Mouse (Mus musculus) layer of hippocampus, adult 18-20 months (tissue): ENCODE data around the gene Cd247. TPM values are rescaled to one million over a fixed set of nuclear protein-coding genes. Genes with fewer than 3 reads are reported as not detected.

Source experiments
- DNase-seq, 2 experiments: peaks; one replicate each; pipeline ENCODE4 v3.0.0; 2022; ENCODE audit warnings: low spot score in 2 of 2
- total RNA-seq, 2 experiments: library from RNA; stranded (reverse); gene quantifications; 2 replicates each; pipeline ENCODE4 v1.2.3; 2021

Gene Cd247
- total RNA-seq, 2 experiments from 2014 or later: not detected

DNA sequence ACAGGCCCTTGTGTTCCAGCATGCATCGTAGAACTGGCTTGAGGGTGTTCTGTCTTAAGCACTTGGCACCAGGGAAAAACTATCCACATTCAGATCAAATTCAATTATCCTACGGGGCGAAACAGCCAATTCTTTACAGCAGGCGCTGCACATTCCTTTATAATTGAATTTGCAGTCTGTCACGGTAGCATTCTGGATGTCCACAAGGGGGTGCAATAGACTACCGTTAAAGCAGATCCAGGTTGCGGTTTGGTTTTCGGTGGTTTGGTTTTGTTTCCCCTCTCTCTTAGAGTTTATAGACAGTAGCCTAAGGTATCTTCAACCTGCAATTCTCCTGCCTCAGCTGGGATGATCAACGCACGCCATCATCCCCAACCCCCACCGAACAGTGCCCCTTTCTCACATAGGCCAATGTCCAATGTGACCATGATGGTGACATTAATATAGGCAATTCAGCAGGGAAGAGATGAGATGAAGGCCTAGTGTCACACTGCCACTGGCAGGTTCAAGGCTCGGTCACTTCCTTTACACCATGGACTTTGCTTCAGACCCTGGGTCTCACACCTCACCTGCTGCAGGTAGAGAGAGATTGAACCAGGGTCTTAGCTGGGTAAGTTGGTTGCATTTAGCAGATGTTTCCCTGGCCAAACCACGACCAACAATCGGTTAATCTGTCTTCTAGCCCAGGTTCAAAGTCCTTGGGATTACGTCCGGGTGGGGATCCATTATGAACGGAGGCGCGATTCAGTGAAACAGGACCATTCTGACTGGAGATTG, 12.8 kb upstream of the Cd247 start:
- DNase-seq: peak in 1 of 2 experiments; percentile 71

DNA sequence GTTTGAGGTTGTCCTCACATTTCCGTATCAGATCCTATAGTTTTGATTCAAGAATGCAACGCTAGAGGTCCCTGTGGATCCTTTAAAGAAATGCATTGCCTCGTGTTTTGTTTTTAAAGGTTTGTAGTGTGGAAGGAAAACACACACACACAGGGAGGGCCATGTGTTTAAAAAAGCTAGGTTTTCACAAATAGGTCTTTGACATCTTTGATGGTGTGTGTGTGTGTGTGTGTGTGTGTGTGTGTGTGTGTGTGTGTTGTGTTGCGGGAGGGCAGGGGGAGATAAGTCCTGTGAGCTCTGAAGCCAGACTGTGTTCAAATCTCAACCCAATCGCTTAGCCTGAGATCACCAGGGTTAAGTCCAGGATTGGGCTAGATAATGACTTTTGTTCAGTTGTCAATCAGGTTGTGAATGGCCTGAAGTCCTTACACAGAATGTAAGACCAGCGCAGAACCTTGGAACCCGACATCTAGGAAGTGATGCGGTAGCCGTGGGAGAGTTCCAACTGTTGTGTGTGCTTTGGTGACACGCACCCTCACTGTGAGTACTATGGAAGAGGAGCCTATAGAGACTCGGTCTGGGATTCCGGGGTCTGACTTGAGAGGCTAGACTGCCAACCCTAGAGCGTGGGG, 8.4 kb upstream of the Cd247 start:
- peak in 1 of 2 experiments; percentile 61 for DNase-seq

DNA sequence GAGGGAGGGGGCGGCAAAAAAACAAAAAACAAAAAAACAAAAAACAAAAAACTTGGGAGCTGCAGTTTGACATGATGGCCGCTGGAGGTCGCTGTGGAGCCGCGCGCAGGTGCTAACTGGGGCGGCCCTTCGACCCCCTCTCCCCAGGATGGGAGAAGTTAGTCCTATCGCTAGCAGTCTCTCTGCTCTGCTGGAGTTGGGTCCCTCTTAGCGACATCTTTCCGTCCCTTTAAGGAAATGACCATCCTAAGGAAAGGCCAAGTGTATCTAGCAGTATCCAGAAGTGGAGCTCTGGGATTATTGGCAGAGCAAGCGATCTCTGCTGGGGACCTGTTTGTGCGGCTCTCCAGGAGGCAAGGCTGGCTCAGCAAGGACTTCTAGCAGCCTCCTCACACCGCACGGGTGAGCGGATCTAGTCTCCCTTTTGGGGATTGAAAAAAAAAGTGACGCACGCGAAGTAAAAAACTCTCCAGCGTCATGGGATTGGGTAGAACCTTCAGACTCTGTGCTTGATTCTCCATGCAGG, 7.8 kb upstream of the Cd247 start:
- peak in 1 of 2 experiments; percentile 27 for DNase-seq

DNA sequence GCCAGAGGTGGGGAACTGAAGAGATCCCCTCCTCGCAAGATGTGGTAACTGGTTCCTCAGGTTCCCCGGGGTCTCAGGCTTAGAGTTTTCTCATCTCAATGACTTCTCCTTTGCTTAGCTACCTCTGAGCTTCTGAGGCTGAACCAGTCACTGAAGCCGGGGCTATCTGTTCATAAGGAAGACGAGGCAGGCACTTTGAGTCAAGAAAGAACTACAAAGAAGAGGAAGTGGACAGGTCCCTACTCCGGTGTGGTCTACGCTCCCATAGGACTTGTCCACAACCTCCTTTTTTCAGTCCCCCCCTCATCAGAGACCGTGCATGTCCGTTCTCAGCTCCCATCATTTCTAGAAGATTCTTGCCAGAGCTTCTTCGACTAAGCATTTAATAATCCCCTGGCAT, 7.1 kb upstream of the Cd247 start:
- no peak for DNase-seq

DNA sequence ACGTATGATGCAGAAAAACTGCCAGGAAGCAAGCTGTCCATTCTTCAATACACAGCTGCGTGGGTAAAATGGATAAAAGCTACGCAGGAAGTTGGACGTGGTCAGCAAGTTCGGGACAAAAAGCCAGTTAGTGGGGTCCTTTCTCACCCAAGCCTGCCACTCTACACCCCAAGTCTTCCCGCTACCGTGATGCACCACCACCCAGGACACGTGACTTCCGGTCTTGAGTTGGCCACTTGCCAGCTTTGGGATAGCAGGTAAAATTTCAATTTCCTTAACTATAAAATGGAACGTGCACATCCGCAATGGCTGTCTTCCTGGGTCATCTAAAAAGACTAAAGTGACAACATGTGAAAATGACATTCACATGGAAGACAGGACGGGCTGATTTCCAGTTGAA, 6.6 kb upstream of the Cd247 start:
- DNase-seq: no peak

DNA sequence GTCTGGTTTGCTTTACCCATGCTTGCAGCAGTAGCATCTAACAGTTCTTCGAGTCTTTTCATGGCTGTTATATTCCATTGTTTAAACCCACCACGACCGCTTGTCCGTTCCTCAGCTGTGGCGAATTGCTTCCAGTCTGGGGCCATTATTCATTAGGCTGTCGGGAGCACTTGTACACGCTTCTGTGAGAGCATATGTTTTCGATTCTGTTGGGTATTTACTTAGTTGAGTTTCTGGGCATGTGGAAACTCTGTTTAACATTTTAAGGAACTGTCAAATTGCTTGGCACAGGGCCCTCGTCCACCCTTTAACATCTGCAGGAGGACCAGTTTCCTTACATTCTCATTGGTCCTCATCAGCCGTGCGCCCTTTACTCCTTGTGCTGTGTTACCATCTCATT, 2.2 kb upstream of the Cd247 start:
- DNase-seq: no peak

DNA sequence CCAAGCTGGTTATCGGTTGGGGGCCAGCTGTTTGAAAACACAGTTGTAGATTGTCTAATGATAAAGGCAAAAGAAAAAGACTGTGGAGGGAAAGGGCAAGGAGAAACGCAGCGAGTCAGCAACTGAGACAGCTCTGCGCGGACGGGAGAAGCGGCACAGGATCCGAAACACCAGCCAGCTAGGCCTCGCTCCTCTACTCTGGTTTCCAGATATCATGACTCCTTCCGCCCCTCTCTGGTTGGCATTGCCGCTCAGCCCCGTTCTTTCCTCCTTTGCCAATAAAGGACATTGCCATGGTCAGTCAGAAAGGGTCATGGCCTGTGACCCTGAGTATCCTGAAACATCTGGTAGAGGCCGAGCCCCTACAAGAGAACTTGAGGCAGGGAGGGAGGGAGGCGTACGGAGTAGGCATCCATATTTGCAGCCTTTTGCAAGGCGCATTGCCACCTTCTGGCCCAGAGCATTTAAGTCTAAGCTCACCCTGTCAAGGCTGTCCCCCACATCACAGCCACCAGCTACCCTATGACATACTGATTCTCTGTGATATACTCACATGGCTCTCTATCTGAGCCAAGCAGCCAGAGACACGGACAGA, 682 bp downstream of the Cd247 start:
- no peak for DNase-seq

DNA sequence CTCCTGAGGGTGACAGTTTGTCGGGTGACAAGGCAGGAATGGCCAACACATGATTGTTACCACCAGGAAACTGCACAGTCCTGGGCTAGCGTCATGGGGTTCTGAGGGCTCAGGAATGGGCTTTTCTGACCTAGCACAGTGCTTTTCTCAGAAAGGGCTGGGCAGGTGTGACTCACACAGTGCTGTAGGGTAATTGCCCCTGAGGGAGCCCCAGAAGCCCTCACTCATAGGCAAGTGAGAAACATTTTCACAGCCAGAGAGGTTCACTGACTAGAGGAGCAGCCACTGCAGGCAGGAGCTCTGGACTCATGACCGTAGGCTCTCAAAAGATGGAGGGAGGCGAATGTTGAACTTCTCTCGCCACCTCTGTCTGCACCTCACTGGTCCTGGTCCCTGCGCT, 1.5 kb downstream of the Cd247 start:
- DNase-seq: no peak

DNA sequence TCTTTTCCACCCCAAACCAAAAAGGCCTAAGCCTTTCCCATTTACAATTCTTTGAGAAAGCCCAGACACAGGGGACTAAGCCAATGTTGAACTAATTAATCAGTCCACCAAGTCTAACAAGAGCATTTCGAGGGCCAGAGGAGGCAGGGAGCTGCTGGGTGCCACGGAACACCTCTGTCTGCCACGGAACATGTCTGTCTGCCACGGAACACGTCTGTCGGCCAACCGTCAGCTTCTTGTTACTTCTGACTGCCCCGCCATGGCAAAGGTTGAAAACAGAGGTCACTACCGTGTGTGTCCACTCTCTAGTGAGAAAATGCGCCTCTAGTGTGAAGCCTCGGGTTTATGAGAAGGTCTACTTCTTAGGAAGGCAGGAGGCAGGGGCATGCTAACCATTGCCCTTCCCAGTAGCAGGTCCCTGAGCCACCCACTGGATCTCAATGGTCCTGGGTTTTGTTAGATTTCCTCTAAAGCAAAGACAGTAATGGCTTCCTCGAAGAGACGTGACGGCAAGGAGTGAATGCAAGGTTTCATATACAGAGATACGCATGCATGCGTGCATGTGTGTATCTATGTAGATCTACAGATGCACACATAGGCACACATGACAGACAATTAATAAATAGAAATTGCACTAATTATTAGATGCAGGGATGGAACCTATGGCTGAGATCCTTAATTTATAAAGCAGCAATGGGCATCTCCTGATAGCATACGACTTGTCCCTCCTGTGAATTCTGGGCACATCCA, 2.2 kb downstream of the Cd247 start:
- DNase-seq: no peak

DNA sequence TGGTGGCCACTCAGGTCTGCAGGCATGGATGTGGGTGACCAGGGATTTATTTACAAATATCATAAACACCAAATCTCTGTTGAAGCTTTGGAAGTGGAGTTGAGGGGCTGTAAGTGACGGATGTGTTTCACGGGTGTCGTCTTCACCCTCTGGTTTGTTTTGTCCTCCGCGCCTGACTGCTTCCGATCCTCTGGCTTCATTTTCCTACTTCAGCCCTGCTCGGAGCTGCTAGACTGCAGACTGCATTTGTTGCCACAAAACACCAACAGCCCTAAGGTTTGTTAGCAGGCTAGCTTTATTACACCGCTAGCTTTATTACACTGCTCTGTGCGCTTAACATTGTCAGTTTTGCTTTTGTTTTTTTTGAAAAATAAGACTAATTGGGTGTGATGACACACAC, 2.9 kb downstream of the Cd247 start:
- DNase-seq: no peak

DNA sequence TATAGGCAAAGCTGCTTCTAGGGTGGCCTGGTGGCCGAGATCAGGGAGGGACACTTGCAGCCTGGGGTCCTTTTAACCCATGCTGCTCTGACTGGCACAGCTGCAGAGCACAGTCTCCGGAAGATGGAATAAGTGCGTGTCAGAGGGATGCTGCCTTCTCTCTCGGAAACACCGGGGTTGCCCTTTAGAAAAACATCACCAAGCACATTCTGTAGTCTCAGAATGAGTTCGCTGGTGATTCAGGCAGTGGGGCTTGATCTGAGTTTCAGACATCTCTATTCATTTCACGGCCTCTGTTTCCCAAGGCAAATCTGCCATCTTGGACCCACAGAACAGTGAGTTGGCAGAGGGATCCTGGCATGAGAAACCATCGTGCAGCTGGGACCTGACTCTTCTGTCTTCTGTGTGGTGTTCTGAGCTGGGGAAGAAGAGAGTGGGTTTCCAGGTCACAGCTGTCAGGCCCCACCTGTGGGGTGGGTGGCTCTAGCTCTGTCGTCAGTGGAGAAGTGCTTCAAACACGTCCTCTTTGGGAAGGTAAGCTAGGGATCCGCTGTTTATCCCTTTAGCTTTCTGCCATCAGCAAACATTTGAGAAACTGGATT, 13.3 kb downstream of the Cd247 start:
- no peak for DNase-seq

DNA sequence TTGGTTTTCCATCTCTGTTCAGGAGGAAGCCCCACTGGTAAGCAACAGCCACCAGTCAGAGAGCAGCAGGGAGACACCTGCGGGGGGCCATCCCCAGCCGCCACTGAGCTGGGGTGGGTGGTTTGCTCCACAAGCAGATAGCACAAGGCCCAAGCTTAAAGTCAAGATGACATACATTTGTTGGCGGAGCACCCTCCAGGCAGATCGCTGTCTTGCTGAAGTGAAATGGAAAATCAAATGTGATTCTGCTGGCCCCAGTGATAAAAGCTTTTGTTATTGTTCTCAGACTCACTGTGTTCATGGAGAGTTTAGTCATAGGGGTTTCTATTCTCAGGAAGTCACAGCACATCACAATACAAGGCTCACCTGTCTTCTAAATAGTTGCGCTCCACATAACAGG, 14.6 kb downstream of the Cd247 start:
- no peak for DNase-seq

DNA sequence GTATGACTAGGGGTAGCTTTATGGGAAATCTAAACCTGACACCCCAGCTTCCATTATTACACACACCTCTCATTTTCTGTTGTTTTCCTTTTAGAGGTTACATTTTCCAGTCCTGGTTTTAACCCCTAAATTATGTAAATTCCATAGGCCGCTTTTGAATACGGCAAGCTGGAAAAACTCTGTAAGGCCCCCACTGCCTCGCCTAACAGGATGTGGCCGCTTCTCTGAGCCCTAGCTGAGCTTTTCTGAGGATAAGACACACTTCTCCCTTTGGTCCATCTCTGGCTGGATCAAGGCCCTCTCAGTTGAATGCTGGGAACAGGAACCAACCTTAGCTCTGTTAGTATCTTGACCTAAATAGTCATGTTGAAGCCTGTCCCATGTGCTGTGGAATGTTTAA, 15.7 kb downstream of the Cd247 start:
- no peak for DNase-seq

DNA sequence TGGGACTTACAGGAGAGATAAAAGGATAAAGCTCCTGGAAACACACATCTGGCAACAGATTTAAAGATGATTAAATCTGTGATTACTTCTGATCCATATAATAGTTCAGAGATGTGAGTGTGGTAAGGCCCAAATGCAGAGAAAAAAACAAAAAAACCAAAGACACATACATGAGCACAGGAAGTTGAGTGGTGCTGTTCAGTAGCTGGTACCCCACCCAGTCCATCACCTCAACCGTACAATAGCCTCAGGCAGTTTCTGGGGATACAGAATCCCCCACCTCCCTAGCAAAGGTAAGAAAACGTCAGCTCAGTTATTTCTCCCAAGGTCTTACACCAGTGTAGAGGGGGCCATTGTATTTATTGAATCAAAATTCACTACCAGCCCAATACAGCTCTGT, 22.2 kb downstream of the Cd247 start:
- DNase-seq: no peak

DNA sequence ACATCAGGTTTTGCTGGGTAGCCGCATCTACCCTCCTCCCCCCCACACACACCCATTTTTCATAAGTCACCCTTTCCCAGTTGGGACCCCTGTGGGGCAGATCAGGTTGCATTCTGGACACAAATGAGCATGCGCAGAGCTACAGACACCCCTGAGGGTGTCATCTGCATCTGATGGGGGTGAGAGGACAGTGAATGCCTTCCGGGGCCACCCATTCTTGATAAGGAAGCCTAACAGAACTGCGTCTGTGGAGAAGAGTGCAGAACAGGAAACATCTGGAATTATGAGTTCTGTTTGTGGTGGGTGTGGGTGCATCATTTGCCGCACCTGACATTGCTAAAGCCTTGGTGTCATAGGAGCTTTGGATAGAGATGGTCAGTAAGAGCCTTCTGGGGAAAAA, 22.7 kb downstream of the Cd247 start:
- no peak for DNase-seq

DNA sequence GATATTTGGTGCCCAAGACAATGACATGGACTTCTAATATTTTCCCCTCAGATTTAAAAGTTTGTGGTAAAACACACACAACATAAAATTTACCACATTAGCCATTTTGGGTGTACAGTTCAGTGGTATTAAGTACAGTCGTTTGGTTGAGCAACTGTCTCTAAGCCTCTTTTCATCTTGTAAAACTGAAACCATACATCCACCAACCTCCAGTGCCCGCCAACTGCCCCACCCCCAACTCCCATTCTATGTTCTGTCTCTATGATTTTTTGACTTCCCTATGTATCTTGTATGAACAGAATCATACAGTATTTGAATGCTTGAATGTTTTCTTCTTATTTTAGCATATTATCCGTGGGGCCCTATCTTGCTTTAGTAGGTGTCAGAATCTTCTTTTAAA, 24.3 kb downstream of the Cd247 start:
- DNase-seq: no peak

DNA sequence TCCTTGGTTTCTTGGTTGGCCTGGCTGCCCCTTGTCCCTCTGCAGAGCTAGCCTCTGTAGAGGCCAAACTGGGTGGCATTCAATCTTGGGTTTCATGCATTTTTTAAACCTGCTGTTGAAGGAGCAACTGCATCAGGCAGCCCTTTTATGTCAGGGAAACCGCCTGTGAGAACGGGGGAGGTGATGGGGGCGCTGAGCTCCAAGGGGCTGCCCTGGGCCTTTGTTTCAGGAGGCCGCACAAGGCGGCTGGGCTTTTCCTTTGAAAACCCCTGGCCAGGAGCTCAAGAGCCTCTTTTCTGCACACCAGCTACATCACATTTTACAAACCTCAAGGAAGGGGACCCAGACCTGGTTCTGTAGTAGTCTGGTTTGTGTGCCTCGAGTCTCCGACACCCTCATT, 25.6 kb downstream of the Cd247 start:
- DNase-seq: no peak

DNA sequence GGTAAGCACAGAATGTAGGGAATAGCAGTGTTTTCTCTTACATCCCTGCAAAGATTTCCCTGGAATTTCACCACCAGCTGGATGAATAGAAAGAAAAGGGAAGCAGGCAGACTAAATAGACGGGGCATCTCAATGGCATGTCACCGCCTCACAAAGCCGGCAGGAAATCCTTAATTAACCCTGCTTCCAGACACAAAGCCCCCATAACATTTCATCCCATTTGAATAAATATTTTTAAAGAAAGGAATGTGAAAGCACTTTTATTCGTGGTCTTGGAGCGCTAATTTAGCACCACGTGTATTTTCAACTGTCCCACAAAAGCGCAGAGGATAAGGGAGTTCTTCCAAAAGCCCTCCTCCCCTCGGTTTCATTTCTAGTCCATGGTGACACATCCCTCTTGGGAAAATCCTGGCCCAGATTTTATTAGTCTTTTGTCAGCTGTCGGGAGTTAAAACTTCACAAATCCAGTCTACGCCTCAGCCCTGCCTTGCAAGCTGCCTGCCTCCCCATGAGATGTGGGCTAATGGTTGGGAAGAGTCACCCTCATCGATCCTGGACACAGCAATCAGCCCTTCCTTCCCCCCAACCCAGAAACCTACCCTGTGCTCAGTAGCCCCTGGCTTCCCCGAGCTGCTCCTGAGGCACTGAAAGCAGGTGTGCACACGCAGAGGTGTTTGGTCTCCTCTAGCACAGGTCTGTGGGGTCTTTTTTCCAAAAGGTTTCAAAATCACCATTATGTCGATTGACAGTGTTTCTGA, 26.2 kb downstream of the Cd247 start:
- no peak for DNase-seq

DNA sequence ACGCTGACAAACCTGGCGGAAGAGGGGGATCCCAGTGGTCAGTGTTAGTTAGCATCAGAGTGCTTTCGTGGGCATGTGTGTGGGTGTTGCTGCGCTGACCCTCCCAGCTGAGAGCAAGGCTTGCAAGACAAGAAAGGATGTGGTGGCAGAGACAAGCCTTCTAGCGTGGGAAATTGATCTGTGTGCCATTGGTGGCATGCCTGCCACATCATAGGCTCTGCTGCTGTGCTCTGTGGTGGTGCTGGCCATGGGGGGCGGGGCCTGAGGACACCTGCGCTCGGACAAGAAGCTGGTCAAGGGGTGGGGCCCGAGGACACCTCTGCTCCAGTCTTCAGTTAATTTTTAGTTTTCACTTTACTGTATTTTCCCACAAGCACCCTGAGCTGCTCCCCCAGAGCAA, 27.9 kb downstream of the Cd247 start:
- no peak for DNase-seq

DNA sequence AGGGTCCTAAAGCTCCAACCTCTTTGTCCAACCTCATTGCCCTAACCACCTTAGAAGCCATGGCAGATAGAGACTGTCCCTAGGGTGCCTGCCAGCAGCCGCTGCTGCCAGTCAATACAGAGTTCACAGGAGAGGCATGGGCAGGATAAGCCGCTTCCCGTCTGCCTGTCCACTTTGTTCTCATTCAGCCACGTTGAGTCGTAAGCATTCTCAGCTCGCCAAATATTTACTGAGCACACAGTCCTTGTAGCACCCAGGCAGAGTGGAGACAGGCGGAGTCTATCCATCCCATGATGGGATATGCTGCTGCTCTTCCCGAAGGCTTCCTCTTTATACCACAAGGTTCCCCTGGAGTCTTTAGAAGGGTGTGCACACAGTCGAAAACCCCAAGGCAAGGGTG, 28.8 kb downstream of the Cd247 start:
- no peak for DNase-seq
